Mouse (Mus musculus) G1E (cell line): Measurements from ENCODE around the gene Ctdsp2. TPM values are rescaled to one million over a fixed set of nuclear protein-coding genes. Genes with fewer than 3 reads are reported as not detected.

Source experiments
- ATAC-seq: 2 replicates; pipeline ENCODE4 v1.8.0; 2016; ENCODE audit warnings: mild to moderate bottlenecking; ENCODE audit not compliant: insufficient number of reproducible peaks, poor library complexity, low FRiP score, severe bottlenecking; ENCODE audit errors: extremely low read depth
- DNase-seq: peaks from one replicate; pipeline ENCODE4 v3.0.0; 2012; ENCODE audit warnings: low spot score
- H3K27me3 ChIP-seq: 2 replicates; pipeline ENCODE4 v1.6.1; 2012; ENCODE audit warnings: mild to moderate bottlenecking, low read length, inconsistent platforms; ENCODE audit not compliant: insufficient read depth
- H3K36me3 ChIP-seq: replicated peaks from 2 replicates; pipeline ENCODE3; 2012; ENCODE audit warnings: mild to moderate bottlenecking, inconsistent platforms
- H3K4me1 ChIP-seq: 2 replicates; pipeline ENCODE4 v1.6.1; 2012; ENCODE audit warnings: low read depth, low read length, inconsistent platforms, mixed read lengths; ENCODE audit not compliant: insufficient read depth
- H3K4me3 ChIP-seq: 2 replicates; pipeline ENCODE4 v1.5.1; 2012; ENCODE audit warnings: low read depth, mild to moderate bottlenecking, inconsistent platforms, low read length, moderate library complexity, mixed read lengths
- H3K9me3 ChIP-seq: replicated peaks from 2 replicates; pipeline ENCODE4 v1.6.1; 2012; ENCODE audit warnings: inconsistent platforms
- CTCF ChIP-seq: IDR thresholded peaks from 2 replicates; pipeline ENCODE4 v1.5.1; 2012; ENCODE audit warnings: low read depth, low read length, inconsistent platforms, mixed read lengths
- GATA1 ChIP-seq: IDR thresholded peaks from 2 replicates; pipeline ENCODE4 v1.6.1; 2012; ENCODE audit warnings: borderline replicate concordance, low read length, inconsistent platforms, mixed read lengths
- GATA2 ChIP-seq: IDR thresholded peaks from 2 replicates; pipeline ENCODE4 v1.6.1; 2012; ENCODE audit warnings: low read depth, low read length, inconsistent platforms, borderline replicate concordance
- POLR2AphosphoS5 ChIP-seq: IDR thresholded peaks from 2 replicates; pipeline ENCODE4 v1.6.1; 2012; ENCODE audit warnings: low read depth, low read length, inconsistent platforms; ENCODE audit not compliant: insufficient replicate concordance
- TAL1 ChIP-seq: conservative IDR thresholded peaks from 2 replicates; pipeline ENCODE4 v1.6.1; 2012; ENCODE audit warnings: low read depth, low read length, inconsistent platforms, mixed read lengths
- polyA plus RNA-seq: library from polyadenylated mRNA; stranded (reverse); fragments of >175 nt; gene quantifications from 2 replicates; pipeline ENCODE4 v1.2.3, GENCODE M21; 2012
- total RNA-seq, 2 experiments: library from RNA; stranded (forward) in 1 of 2; stranded (reverse) in 1 of 2; fragments of 200-1000 nt in 1 of 2; fragments of >200 nt in 1 of 2; fragmentation: Nextera tagmentation in 1 of 2; gene quantifications; 2 replicates each; pipeline ENCODE4 v1.2.3; 2014 to 2017

The Ctdsp2 gene
- total and polyA plus RNA-seq, 3 experiments: 30.2 to 162 (median 81.4) TPM

- no peak for ATAC-seq
- TF ChIP-seq TAL1 (no peak), CTCF (no peak), GATA1 (no peak), GATA2 (no peak), POLR2AphosphoS5 (no peak)
- no peak for DNase-seq
- Histone ChIP-seq H3K36me3 (peaks cover 58% of the 10 kb centered on the region), H3K9me3 (no peaks in the 10 kb centered on the region), H3K4me1 (peaks cover 64% of the 10 kb centered on the region), H3K4me3 (no peak overlapping the region), H3K27me3 (peaks cover 7% of the 10 kb centered on the region; the same call in 1 of the 2 replicates)
These were observed 3.2 kb downstream of the Ctdsp2 start for GRCm38 (mm10) chr10:126981746-126982145.

- Histone ChIP-seq H3K36me3 (peaks cover 71% of the 10 kb centered on the region), H3K4me1 (peaks cover 70% of the 10 kb centered on the region), H3K27me3 (peaks cover 6% of the 10 kb centered on the region; the same call in 1 of the 2 replicates), H3K4me3 (no peak overlapping the region), H3K9me3 (no peaks in the 10 kb centered on the region)
- ATAC-seq: no peak
- TF ChIP-seq POLR2AphosphoS5 (no peak), TAL1 (no peak), GATA1 (no peak)
- no peak for DNase-seq
These were observed 4.7 kb downstream of the Ctdsp2 start for GRCm38 (mm10) chr10:126983193-126983725.

- Histone ChIP-seq H3K27me3 (peaks cover 6% of the 10 kb centered on the region; the same call in 1 of the 2 replicates), H3K4me1 (peaks cover 76% of the 10 kb centered on the region), H3K36me3 (peaks cover 79% of the 10 kb centered on the region), H3K4me3 (no peak overlapping the region), H3K9me3 (no peaks in the 10 kb centered on the region)
- TF ChIP-seq GATA2 (no peak), CTCF (no peak), TAL1 (no peak), POLR2AphosphoS5 (no peak), GATA1 (no peak)
- ATAC-seq: no peak
- no peak for DNase-seq
These were observed 5.9 kb downstream of the Ctdsp2 start for GRCm38 (mm10) chr10:126984189-126985004.

GRCm38 (mm10) chr10:126985127-126985526, 6.6 kb downstream of the Ctdsp2 start:
- no peak for TF ChIP-seq CTCF
- no peak for TF ChIP-seq GATA1
- no peak for TF ChIP-seq TAL1
- no peak for TF ChIP-seq POLR2AphosphoS5
- TF ChIP-seq GATA2: no peak
- ATAC-seq: no peak
- Histone ChIP-seq H3K27me3 (peaks cover 3% of the 10 kb centered on the region; the same call in 1 of the 2 replicates), H3K4me1 (peaks cover 72% of the 10 kb centered on the region), H3K4me3 (no peak overlapping the region), H3K36me3 (peaks cover 81% of the 10 kb centered on the region), H3K9me3 (no peaks in the 10 kb centered on the region)
- no peak for DNase-seq

GRCm38 (mm10) chr10:126985579-126985978, 7.1 kb downstream of the Ctdsp2 start:
- no peak for ATAC-seq
- TF ChIP-seq GATA1 (no peak), POLR2AphosphoS5 (no peak), CTCF (no peak), TAL1 (no peak), GATA2 (no peak)
- Histone ChIP-seq H3K27me3 (peaks cover under 1% of the 10 kb centered on the region; the same call in 1 of the 2 replicates), H3K4me1 (peaks cover 70% of the 10 kb centered on the region), H3K9me3 (no peaks in the 10 kb centered on the region), H3K36me3 (peaks cover 81% of the 10 kb centered on the region), H3K4me3 (no peak overlapping the region)
- DNase-seq: no peak

GRCm38 (mm10) chr10:126986541-126986961, 8.0 kb downstream of the Ctdsp2 start:
- DNase-seq: no peak
- H3K27me3 ChIP-seq: no peaks in the 10 kb centered on the region
- H3K36me3 ChIP-seq: peaks cover 84% of the 10 kb centered on the region
- no peak overlapping the region for H3K4me3 ChIP-seq
- H3K4me1 ChIP-seq: peaks cover 68% of the 10 kb centered on the region
- TF ChIP-seq POLR2AphosphoS5: no peak
- TF ChIP-seq GATA1: no peak
- TF ChIP-seq GATA2: no peak
- TF ChIP-seq CTCF: no peak
- TF ChIP-seq TAL1: no peak
- no peaks in the 10 kb centered on the region for H3K9me3 ChIP-seq
- no peak; the same call in 1 of the 2 replicates for ATAC-seq
